Mouse (Mus musculus) kidney, adult 2 months (tissue): ENCODE measurements at regions not wholly inside any gene's neighbourhood (a gene's known extent, or its start where the extent isn't known, plus 50 kb on each side); places are given as distances from the start of the nearest gene placed in this dataset.

Experiments used
- CTCF ChIP-seq: fragments of 200-500 bp; conservative IDR thresholded peaks from 2 replicates; pipeline ENCODE4 v1.5.1; 2011; ENCODE audit warnings: low read depth, mild to moderate bottlenecking, control low read depth, low read length, moderate library complexity, mixed read lengths; ENCODE audit not compliant: insufficient read depth, insufficient read length
- POLR2A ChIP-seq: fragments of 200-500 bp; IDR thresholded peaks from one replicate; pipeline ENCODE4 v1.6.1; 2011; ENCODE audit warnings: low read depth, low read length, control low read depth

DNA sequence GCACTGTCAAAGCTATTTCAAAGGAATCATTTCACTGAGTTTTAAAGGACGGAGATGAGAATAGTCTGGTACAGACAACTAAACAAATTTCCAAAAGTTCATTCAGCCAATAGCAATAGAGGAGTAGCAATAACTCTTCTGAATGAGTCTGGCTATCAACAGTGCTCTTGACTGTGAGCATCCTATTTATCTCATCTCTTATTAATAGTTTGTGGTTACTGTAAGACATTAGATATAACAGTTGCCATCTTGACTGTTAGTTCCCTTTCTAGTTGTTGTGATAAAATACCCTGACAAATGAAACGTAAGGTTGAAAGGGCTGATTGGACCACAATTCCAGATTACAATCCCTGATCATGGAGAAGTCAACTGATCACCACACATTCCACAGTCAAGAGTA is 103.5 kb upstream of the Map3k7 start:
- TF ChIP-seq POLR2A, result no peak
- no peak for TF ChIP-seq CTCF
